Mouse (Mus musculus) liver, adult 2 months (tissue): Measurements from ENCODE around the gene Tmem243. TPM values are rescaled to one million over a fixed set of nuclear protein-coding genes. Genes with fewer than 3 reads are reported as not detected.

Experiments
- DNase-seq: peaks from one replicate; pipeline ENCODE4 v3.0.0-alpha.2; 2011; ENCODE audit warnings: low read depth, low spot score; ENCODE audit errors: extremely low read depth
- H3K27ac ChIP-seq: fragments of 200-500 bp; replicated peaks from 2 replicates; pipeline ENCODE4 v1.5.1; 2012; ENCODE audit warnings: low read depth, mild to moderate bottlenecking, control low read depth, inconsistent platforms, low read length; ENCODE audit not compliant: insufficient read depth
- H3K27me3 ChIP-seq: fragments of 200-500 bp; 2 replicates; pipeline ENCODE4 v1.6.1; 2012; ENCODE audit warnings: mild to moderate bottlenecking, moderate library complexity, low read length, inconsistent platforms; ENCODE audit not compliant: control insufficient read depth, insufficient read depth
- H3K36me3 ChIP-seq: fragments of 200-500 bp; 2 replicates; pipeline ENCODE4 v1.6.1; 2012; ENCODE audit warnings: low read length, inconsistent platforms; ENCODE audit not compliant: control insufficient read depth, insufficient read depth
- H3K4me1 ChIP-seq: fragments of 200-500 bp; 2 replicates; pipeline ENCODE4 v1.6.1; 2011; ENCODE audit warnings: low read length; ENCODE audit not compliant: control insufficient read depth, insufficient read depth
- H3K4me3 ChIP-seq: fragments of 200-500 bp; 2 replicates; pipeline ENCODE4 v1.5.1; 2011; ENCODE audit warnings: low read depth, mild to moderate bottlenecking, control low read depth, low read length, moderate library complexity; ENCODE audit not compliant: insufficient read depth
- H3K79me2 ChIP-seq: fragments of 200-500 bp; 2 replicates; pipeline ENCODE4 v1.6.1; 2012; ENCODE audit warnings: inconsistent platforms, mild to moderate bottlenecking, low read length, moderate library complexity; ENCODE audit not compliant: control insufficient read depth, insufficient read depth
- H3K9ac ChIP-seq: fragments of 200-500 bp; 2 replicates; pipeline ENCODE4 v1.6.1; 2012; ENCODE audit warnings: low read depth, mild to moderate bottlenecking, control low read depth, inconsistent platforms, low read length
- CTCF ChIP-seq: fragments of 200-500 bp; IDR thresholded peaks from 2 replicates; pipeline ENCODE4 v1.5.1; 2011; ENCODE audit warnings: low read depth, low read length, control low read depth
- POLR2A ChIP-seq: fragments of 200-500 bp; IDR thresholded peaks from 2 replicates; pipeline ENCODE4 v1.6.1; 2011; ENCODE audit warnings: low read length, control low read depth; ENCODE audit not compliant: insufficient read depth; ENCODE audit errors: extremely low read depth
- WGBS: fragments of 180-500 bp; shearing (Covaris S2); methylation state at CpG from one replicate; pipeline ENCODE4 v1.1.7; 2018; 5-methylcytosine and 5-hydroxymethylcytosine counted together
- polyA plus RNA-seq: library from polyadenylated mRNA; depleted of rRNA; stranded (reverse); fragments of >200 nt; gene quantifications from 2 replicates; pipeline ENCODE4 v1.2.3, GENCODE M21; 2012
- total RNA-seq: library from RNA; depleted of rRNA; stranded (reverse); fragments of >200 nt; gene quantifications from 2 replicates; pipeline ENCODE4 v1.2.3, GENCODE M21; 2014

Tmem243 gene
- total and polyA plus RNA-seq, 2 experiments = 62.1 to 96.6 TPM

DNA sequence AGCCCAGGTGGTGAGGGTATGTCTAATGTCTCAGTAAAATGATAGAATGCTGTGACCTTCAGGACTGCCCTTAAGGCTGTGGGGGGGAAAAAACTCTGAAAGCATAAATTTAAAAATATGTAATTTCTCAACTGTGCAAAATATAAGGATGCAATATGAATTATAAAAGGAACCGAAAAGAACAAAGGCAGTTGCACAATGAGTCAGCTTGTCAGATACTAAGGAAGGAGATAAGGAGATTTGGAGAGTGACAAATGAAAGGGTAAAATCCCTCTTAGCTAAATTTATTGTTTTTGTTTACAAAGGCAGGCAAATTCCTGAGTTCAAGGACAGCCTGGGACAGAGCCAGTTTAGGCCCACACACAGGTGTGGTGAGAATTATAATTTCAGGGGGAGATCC, 36.3 kb upstream of the Tmem243 start:
- Histone ChIP-seq H3K27me3 (no peaks in the 10 kb centered on the region), H3K4me3 (no peak overlapping the region), H3K9ac (no peak overlapping the region), H3K79me2 (no peaks in the 10 kb centered on the region), H3K27ac (no peak overlapping the region), H3K36me3 (no peaks in the 10 kb centered on the region), H3K4me1 (peaks cover 2% of the 10 kb centered on the region; the same call in 1 of the 2 replicates)
- WGBS = 76% methylated on average over 1 of the region's 1 CpGs
- no peak for DNase-seq
- no peak for TF ChIP-seq CTCF
- no peak for TF ChIP-seq POLR2A

DNA sequence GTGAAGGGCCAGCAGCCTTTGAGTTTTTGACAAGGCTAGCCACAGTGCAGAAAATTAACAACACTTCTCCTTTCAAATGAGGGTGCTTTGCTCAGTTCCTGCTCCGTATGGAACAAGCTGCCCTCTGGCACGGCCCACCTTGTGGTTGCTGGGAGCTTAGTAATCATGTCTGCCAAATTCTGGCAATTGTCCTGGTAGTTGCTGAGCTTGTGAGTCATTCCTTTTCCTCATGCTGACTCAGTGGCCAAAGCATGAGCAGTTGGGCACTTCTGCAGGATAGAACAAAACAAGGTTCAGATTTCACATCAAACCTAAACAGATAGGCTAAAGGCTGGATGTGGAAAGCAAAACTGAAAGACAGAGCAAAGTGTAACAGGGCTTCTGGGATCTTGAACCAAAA, 31.6 kb upstream of the Tmem243 start:
- 5% methylated on average over 2 of the region's 2 CpGs for WGBS
- no peaks in the 10 kb centered on the region for H3K79me2 ChIP-seq
- no peaks in the 10 kb centered on the region for H3K36me3 ChIP-seq
- no peak overlapping the region for H3K4me3 ChIP-seq
- H3K27me3 ChIP-seq = no peaks in the 10 kb centered on the region
- peak; percentile 89 for DNase-seq
- no peak overlapping the region for H3K9ac ChIP-seq
- peaks cover 8% of the 10 kb centered on the region for H3K4me1 ChIP-seq
- H3K27ac ChIP-seq = peak overlapping the region; percentile 6; the same call in 1 of the 2 replicates
- TF ChIP-seq CTCF = 0 out of 2 replicates have a peak, but pooled peaks have one; percentile 6
- TF ChIP-seq POLR2A = no peak

DNA sequence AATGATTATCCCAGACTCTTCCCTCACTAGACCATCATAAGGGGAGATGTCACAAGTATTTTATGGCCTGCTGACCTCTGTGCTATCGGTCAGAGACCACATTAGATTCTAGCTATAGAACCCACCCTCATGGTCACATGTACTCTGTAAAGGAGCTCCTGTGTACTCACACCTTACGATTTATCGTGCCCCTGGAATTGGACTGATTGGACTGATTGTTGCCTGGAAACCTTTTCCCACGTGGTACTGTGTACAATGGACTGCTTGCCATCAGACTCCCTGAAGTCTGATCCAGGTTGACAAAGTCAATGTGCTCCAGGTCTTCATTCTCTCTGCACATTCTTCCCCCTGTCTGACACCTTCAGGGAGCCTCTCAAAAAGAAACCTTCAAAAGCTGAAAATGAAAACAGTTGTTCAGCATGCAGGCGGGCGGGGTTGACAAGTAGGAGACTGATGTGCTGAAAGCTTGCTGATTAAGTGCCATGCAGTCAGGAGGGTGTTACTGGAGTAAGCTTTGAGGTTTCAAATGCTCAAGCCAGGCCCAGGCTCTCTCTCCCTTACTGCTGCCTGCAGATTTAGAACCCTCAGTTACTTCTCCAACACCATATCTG, 30.8 kb upstream of the Tmem243 start:
- WGBS = 56% methylated on average over 6 of the region's 6 CpGs
- Histone ChIP-seq H3K4me1 (peaks cover 8% of the 10 kb centered on the region), H3K27me3 (no peaks in the 10 kb centered on the region), H3K79me2 (no peaks in the 10 kb centered on the region), H3K4me3 (no peak overlapping the region), H3K9ac (no peak overlapping the region), H3K27ac (no peak overlapping the region; the same call in 1 of the 2 replicates), H3K36me3 (no peaks in the 10 kb centered on the region)
- DNase-seq = peak; percentile 66
- no peak for TF ChIP-seq CTCF
- no peak for TF ChIP-seq POLR2A

DNA sequence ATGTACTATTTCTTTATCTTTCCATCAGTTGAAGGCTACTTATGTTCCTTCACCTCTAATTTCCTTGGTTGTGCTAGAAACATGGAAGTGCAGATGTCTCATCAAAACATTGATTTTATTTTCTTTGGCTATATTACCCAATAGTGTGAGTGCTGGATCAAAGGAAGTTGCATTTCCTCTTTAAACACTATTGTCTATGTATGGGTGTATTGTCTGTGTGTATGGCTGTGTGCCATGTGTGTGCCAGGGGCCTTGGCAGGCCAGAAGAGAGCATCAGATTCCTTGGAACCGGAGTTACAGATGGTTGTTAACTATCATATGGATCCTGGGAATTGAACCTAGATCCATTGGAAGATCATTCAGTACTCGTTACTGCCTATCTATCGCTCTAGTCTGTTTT, 29.1 kb upstream of the Tmem243 start:
- no peak overlapping the region for H3K4me3 ChIP-seq
- no peaks in the 10 kb centered on the region for H3K36me3 ChIP-seq
- no peaks in the 10 kb centered on the region for H3K27me3 ChIP-seq
- H3K9ac ChIP-seq = no peak overlapping the region
- DNase-seq = no peak
- no peak overlapping the region for H3K27ac ChIP-seq
- 93% methylated on average over 3 of the region's 3 CpGs for WGBS
- H3K79me2 ChIP-seq = no peaks in the 10 kb centered on the region
- peaks cover 8% of the 10 kb centered on the region for H3K4me1 ChIP-seq
- no peak for TF ChIP-seq POLR2A
- no peak for TF ChIP-seq CTCF

GRCm38 (mm10) chr5:9073177-9073854, 27.2 kb upstream of the Tmem243 start:
- H3K27ac ChIP-seq = no peak overlapping the region
- peaks cover 8% of the 10 kb centered on the region for H3K4me1 ChIP-seq
- H3K4me3 ChIP-seq = no peak overlapping the region
- TF ChIP-seq CTCF = peak; percentile 10; the same call in 1 of the 2 replicates
- no peak for TF ChIP-seq POLR2A
- peak; percentile 55 for DNase-seq
- H3K9ac ChIP-seq = no peak overlapping the region
- no peaks in the 10 kb centered on the region for H3K36me3 ChIP-seq
- no peaks in the 10 kb centered on the region for H3K79me2 ChIP-seq
- WGBS = 73% methylated on average over 5 of the region's 5 CpGs
- H3K27me3 ChIP-seq = no peaks in the 10 kb centered on the region
